Mouse (Mus musculus): ENCODE measurements around the gene Cdk5rap2.
A peak's percentile ranks its signal among the peaks of the same experiment; 100 is the strongest.

Cdk5rap2 gene

GRCm38 (mm10) chr4:70259726-70260418, 150.4 kb downstream of the Cdk5rap2 start:
- no peak for DNase-seq

DNA sequence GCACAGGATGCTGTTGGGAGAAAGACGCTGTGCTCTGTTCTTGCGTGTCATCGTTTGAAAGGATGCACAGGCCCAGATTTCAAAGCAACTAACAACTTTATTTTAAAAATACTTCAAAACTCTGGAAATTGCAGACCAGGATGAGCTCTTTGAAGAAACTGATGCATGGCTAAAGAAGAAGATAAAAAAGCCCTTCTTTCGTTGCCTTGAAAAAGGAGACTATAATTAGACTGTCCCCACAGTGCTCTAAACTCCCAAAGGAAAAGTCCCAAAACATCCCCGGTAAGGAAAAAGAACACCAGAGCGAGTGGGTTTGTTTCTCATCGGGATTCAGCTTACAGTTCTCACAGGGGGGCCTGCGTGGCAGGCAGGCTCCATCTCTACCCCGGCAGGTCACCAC, 151.4 kb downstream of the Cdk5rap2 start:
- DNase-seq: no peak

DNA sequence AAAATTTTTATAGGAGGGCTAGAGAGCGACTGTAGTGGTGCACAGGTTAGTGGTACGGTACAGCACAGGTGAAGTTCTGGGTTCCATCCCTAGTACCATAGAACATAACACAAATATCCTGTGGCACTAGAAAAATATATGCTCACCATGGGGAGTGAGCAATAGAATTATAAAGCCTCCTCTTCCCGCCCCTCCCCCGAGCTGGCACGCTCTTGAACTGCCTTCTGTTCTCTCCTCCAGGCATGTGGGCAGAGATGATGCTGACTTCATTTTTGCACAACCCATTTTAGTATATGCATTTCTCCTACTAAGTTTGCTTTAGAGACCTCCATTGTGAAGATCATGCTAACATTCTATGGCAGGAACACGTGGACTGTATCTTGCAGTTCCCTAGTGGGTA, 152.0 kb downstream of the Cdk5rap2 start:
- DNase-seq: no peak

DNA sequence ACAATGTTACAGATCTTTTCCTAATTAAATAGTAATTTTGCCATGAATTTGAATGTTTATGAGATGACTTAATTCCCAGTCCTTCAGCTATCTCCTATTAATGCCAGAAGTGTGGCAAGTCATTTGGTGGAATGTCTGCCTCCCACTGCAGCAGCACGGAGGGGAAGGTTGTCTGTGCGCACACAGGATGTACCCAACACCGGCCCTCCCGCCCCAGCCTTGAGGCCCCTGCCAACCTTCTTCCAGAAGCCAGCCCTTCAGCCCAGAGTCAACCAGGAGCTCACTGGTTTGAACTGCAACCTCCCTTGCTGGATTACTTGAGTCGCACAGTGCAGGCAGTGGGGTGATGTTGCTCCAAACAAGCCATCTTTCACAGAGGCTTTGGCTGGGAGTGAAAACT, 158.5 kb downstream of the Cdk5rap2 start:
- DNase-seq: no peak

DNA sequence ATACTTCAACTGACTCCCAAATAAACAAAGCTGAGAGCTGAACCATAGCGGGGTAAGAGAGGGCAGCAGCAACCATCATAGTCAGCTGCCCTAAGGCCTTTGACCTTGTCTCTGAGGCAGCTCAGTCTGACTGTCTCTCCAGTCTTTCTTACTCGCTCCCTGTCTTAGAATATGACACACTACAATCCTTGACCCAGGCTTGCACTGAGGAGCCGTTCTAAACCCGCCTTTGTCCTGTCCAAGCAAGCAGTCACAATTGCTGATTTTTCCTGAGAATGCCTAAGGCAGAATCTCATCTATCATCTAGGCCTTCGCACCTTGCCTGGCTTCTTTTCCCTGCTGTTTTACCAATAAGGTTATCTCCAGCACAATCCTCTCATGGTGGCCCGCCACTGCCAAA, 164.5 kb downstream of the Cdk5rap2 start:
- DNase-seq: no peak

DNA sequence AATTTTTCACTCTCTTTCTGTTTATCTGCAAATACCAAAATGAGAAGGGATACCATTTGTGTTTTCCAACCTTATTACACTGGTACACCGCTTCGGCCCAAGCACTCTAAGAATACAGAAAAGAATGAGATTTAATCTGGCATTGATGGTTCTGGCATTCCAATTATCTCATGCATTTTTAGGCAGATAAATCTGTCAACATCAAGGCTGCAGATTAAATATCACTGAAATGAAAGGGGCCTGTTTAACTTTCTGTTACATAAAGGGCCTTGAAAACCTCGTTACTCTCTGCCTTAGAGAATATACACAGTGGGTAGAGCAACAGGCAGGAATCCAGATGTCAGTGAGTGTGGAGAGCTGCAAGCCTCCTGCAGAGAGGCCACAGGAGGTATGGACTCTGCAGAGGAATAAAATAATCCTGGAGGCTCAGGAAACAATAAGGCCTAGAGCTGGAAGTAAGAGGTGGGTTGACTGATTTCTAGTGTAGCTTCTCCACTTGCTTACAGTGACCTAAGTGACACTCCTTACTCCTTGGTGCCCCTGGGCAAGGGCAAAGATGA, 166.6 kb downstream of the Cdk5rap2 start:
- no peak for DNase-seq

DNA sequence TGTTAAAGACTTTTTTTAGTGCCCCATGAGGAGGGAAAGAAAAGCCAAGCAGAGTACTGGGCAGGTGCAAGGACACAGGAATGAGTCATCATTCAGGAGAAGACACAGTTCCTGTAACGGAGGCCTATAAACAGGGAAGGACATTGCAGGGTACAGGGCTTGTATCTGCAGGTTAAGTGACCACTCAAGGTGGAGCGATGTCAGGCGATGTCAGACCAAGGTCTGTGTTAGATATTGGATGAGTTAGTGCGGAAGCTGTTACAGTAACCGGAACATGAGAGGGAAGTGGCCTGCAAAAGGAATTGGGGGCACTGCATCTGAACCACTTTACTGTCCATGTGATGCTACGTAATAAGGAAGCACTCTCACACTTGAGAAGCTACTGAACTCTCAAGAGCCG, 170.5 kb downstream of the Cdk5rap2 start:
- DNase-seq: no peak

- no peak for DNase-seq
These were observed 171.4 kb downstream of the Cdk5rap2 start for GRCm38 (mm10) chr4:70238862-70239261.

DNA sequence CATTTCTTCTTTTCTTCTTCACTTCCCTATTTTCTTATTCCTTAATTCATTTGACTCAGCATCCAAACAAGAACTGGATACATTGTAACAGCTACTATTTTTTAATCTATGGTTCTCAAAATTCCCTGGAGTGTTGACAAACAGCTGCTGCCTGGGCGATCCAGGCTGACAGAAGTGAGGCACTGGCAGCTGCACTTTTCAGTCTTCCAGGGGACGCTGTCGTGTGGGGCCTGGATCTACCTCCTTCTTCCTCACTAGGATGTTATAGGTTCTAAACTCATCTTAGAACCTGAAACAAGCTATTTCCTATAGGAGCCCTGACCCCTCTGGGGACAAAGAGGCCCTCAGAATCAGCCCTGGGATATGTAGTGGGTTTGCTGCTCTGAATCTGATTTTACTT, 177.9 kb downstream of the Cdk5rap2 start:
- no peak for DNase-seq

- no peak for DNase-seq
These were observed 180.4 kb downstream of the Cdk5rap2 start for GRCm38 (mm10) chr4:70229874-70230273.

- DNase-seq: no peak
These were observed 181.9 kb downstream of the Cdk5rap2 start for GRCm38 (mm10) chr4:70228350-70228749.

GRCm38 (mm10) chr4:70227667-70228066, 182.6 kb downstream of the Cdk5rap2 start:
- no peak for DNase-seq

- no peak for DNase-seq
These were observed 185.7 kb downstream of the Cdk5rap2 start for GRCm38 (mm10) chr4:70224503-70224902.

- DNase-seq: no peak
These were observed 188.4 kb downstream of the Cdk5rap2 start for GRCm38 (mm10) chr4:70221878-70222277.

DNA sequence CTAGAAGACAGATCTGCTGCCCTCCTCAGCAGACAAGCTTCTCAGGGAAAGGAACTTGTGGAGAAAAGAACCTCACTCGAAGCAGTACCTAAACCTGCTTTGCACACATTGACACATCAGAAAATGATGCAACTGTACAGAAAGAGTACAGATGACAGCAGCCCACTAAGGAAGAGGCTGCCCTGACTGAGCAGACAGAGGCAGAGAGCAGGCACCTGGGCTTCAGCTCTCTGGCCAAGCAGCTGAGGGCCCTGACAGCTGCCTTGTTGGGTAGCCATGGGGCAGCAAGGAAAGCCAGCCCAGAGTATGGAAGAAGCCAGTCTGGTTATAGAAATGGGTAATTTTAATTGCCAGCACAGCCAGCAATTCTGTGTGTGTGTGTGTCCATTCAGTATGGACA, 188.9 kb downstream of the Cdk5rap2 start:
- DNase-seq: no peak

- peak; percentile 4 to 11 for DNase-seq
These were observed 189.7 kb downstream of the Cdk5rap2 start for GRCm38 (mm10) chr4:70220277-70221180.

- DNase-seq: no peak
These were observed 190.5 kb downstream of the Cdk5rap2 start for GRCm38 (mm10) chr4:70219776-70220175.

DNA sequence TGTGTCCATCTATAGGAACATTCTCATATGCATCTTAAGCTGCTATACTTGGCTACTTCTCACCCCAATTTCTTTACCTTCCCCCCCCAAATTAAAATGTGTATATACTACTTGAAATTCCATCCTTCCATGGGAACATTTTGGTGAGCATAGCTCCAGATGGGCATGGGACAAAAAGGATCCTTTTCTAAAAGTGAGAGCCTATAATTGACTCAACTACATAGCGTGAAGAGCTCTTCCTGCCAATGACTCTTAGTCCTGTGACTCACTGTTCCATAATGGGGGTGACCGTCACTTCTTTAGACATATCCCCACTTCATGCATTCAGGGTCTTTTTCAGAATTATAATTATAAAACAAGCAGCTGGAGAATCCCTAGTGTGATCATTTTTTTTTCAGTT, 224.3 kb downstream of the Cdk5rap2 start:
- no peak for DNase-seq
